Mouse (Mus musculus) left cerebral cortex, postnatal 4 days (tissue): ENCODE results near the gene Cln6. TPM values are rescaled to one million over a fixed set of nuclear protein-coding genes. Genes with fewer than 3 reads are reported as not detected.

Experiments
- DNase-seq: peaks from one replicate; pipeline ENCODE4 v3.0.0-alpha.2; 2022
- intact Hi-C: fragments of 180-260 bp; cut with DNase I; formaldehyde crosslinking; loops from one replicate; pipeline ENCODE4 v1.15.1; 2025
- total RNA-seq, 2 experiments: library from RNA; stranded (reverse); gene quantifications; 2 replicates each; pipeline ENCODE4 v1.2.3; 2021

The Cln6 gene
- total RNA-seq, 2 experiments from 2014 or later, result 7.1 to 9.0 TPM

GRCm38 (mm10) chr9:62876966-62877616 lies 38.5 kb downstream of the Cln6 start:
- intact Hi-C loops, result no loop called here

GRCm38 (mm10) chr9:62877825-62878224 lies 39.2 kb downstream of the Cln6 start:
- DNase-seq, result no peak
- intact Hi-C loops, result no loop called here

More at GRCm38 (mm10) chr9:62876966-62877616, 38.5 kb downstream of the Cln6 start:
- no peak for DNase-seq

GRCm38 (mm10) chr9:62881871-62882270 lies 43.3 kb downstream of the Cln6 start:
- peak; percentile 39 for DNase-seq
- intact Hi-C loops, result no loop called here

GRCm38 (mm10) chr9:62894486-62894885 lies 55.9 kb downstream of the Cln6 start:
- DNase-seq, result peak; percentile 20
- intact Hi-C loops, result no loop called here

Other genes starting within 250 kb of the Cln6 start
- gene Itga11, start 161.0 kb upstream of the Cln6 start, total RNA-seq, result 1 to 10 TPM; 1.7 to 1.8 TPM
- 100 to 1,000 TPM; 126 to 127 TPM for gene Fem1b, start 26.9 kb upstream of the Cln6 start, total RNA-seq
- under 1 TPM; 0.66 to 0.93 TPM for gene Calml4, start 19.3 kb downstream of the Cln6 start, total RNA-seq
- 10 to 100 TPM; 42.0 to 47.5 TPM for gene Pias1, start 149.1 kb downstream of the Cln6 start, total RNA-seq